Mouse (Mus musculus): Measurements from ENCODE around the gene Epha2. TPM values are rescaled to one million over a fixed set of nuclear protein-coding genes. Genes with fewer than 3 reads are reported as not detected.
A peak's percentile ranks its signal among the peaks of the same experiment; 100 is the strongest.

Gene Epha2
- total RNA-seq, 2 experiments from 2014 or later, result 5.4 to 7.0 TPM

DNA sequence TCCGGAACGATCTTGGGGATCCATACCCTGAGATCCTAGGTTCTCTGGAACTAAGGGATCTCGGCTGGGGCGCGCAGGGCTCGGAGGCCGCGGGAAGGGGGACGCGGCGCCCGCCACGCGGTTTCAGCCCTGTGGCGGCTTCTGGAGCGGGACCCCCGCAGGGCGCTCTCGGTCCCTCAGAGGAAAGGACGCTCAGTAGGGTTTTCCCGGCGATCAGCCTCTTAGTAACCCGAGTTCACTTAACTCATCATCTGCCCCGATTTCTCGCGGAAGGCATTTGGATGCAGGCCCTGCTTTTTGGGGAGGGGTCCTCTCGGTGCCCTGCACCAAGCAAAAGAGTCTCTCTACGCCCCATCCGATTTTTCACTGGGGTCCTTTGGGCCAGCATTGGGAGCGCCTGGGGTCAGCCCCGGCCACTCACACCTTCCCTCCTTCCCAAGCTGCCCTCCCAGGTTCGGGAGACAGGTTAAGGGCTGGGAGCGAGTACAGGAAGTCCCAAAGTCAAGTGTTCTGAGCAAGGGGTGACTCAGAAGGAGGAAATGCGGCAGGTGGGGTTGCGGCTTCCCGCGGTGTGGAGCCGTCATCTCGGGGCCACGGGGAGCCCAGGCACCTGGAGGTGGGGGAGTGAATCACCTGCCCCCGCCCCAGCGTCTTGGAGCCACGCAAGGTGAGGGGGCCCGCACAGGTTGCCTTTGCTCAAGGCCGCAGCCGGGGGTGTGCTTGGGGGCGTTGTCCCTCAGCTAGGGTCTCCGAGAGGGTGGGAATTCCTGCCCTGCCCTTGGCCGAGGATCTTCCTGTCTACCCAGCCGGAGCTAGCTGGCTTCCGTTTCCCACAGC lies 769 bp downstream of the Epha2 start:
- DNase-seq, result no peak

DNA sequence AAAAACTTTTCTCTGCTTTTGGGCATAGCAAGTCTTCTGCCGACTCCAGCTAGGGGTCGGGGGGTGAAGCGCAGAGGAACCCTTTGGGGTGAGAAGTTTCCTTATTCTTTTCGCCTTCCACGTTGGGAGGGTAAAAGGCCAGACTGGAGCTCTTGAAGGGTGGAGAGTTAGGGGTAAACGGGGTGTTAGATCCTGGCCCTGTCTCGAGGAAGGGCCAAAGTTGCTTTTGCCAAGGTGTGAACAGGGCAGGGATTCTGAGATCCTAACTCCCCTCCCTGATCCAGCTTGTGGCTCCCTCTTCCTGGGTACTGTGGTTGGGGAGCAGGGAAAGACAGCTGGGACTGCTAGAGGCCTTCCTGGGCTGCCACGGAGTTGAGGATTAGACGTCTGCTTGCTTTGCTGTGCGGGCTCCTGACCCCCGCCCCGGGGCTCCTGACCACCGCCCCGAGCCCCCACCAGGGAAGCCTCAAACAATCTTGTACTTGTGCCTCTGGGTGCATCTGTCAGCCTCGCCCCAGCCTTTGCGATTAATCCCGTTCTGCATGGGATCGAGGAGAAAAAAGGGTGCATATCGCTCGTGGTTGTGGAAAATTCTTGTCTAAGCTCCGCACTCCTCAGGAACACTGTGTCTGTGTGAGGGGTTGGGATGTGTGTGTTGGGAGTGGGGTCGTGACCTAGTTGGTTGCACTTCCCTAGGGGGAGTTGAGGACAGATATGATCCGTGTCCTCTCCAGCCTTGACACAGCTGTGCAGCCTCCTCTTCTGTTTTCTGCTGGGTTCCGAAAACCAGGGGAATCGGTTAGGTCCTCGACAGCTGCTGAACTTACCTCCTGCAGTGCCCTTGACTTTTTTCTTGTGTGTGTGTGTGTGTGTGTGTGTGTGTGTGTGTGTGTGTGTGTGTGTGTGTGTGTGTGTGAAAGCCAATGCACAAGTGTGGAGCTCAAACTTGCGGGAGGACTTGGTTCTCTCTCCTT lies 1.7 kb downstream of the Epha2 start:
- no peak for DNase-seq
- intact Hi-C loops (cut with DNase I), result loop anchor here (1.0 kb wide), 1 partner anchor 24 kb away; no protein-coding TSS in a partner anchor

More for the DNA sequence above, 769 bp downstream of the Epha2 start:
- intact Hi-C loops (cut with DNase I), result loop anchor here (1.0 kb wide), 1 partner anchor 24 kb away; no protein-coding TSS in a partner anchor

DNA sequence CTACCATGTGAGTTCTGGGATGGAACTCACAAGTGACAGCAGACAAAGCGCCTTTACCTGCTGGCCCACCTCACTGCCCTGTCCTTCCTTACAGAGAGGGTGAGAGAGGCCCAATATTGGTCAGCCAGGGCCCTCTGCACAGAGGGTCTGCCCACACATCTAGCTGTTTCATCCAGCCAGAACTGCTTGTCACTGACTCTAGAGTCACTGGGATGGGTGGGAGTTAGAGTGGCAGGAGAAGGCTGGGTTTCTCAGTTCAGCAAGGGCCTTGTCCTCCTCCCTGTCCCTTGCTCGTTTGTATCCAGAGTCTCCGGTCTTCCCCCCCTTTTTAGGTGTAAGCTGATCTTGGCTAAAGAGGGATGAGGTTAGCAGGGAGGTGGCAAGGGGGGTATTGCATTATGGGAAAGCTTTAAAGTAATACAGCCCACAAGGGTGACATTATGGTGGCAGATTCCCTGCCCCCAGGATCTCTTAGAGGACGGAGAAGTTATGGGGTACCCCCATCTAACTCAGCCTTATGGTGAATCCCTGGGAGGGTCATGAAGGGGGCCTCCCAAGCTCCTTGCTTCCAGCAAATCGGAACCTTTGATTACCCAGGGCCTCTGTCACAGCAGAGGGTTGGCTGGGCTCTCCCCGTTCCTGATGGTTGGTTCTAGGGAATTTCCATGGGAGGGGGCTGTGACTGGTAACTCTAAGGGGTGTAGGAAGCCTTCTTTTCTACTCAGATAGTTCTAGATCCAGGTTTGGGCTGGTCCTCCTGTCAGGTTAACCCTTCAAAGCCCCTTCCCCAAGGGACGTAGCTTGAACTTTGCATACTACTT lies 2.6 kb downstream of the Epha2 start:
- intact Hi-C loops (cut with DNase I), result no loop called here
- DNase-seq, result no peak

DNA sequence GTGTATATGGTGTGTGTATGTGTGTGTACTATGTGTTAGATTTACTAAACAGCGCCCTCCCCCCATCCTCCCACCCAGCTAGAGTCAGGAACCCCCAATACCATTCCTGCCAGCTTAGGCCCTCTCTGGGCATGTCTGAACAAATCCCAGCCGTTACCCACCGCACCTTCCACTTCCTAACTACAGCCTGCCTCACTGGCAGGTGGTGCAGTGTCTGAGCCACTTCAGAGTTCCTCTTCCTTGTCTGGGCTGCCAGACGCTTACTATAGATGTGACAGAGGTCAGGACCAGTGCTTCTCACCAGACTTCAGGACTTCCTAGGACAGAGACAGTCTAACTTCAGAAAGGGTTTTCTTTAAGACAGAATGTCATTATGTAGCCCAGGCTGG lies 3.2 kb downstream of the Epha2 start:
- DNase-seq, result no peak
- intact Hi-C loops (cut with DNase I), result no loop called here

DNA sequence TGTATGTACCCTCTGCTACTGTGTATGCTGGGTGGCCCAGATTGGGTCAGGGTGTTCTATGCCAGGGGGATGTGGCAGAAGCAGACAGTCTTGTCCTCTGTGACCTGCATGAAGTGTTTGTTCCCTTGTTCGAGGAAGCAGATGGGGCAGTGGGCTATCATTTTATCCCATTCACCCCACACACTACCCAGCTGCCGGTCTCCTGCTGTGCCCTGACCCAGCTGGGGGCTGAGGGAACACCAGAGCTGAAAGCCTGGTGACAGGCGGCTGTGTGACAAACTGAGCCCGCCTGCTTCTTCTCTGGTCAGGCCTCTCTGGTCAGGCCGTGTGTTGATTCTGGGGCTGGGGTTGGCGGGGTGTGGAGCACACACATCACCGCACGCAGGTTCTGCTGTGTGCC lies 5.0 kb downstream of the Epha2 start:
- intact Hi-C loops (cut with DNase I), result no loop called here
- no peak for DNase-seq

DNA sequence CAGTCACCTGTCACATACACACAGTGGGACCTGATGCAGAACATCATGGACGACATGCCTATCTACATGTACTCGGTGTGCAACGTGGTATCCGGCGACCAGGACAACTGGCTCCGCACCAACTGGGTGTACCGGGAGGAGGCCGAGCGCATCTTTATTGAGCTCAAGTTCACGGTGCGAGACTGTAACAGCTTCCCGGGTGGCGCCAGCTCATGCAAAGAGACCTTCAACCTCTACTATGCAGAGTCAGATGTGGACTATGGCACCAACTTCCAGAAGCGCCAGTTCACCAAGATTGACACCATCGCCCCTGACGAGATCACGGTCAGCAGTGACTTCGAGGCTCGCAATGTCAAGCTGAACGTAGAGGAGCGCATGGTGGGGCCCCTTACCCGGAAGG lies 7.3 kb downstream of the Epha2 start:
- no peak for DNase-seq
- intact Hi-C loops (cut with DNase I), result no loop called here

DNA sequence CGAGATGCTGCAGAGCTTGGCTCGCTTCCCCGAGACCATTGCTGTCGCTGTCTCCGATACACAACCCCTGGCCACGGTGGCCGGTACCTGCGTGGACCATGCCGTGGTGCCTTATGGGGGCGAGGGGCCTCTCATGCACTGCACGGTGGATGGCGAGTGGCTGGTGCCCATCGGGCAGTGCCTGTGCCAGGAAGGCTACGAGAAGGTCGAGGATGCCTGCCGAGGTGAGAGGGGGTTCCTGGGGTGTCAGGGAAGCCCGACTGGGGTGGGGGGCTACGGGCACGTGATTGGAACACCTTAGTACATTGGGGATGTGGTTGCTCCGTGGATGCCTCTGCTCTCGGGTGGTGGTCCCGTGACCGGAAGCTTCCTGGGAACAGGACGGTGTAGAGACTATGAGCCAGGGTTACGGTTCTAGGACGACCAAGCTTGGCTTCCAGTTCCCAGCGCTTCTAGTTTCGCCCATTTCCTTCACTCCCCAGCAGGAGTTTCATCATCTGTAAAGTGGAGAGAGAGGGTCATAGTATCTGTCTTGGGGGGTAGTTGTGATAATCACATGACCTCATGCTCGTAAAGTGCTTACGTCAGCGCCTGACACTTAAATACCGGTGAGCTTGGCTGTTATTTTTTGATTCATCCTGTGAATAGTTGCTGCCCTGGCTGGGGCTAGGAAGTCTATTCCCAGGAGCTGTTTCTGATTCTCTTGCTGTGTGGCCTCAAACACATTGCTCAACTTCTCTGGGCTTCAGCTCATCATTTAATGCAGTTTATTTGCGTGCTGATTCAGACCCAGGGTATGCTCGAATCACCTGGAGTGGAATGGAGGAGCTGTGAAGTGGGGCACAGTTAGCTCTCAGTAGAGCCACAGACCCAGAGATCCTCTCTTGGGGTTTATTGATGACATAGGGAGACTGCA lies 8.1 kb downstream of the Epha2 start:
- intact Hi-C loops (cut with DNase I), result no loop called here
- DNase-seq, result no peak

DNA sequence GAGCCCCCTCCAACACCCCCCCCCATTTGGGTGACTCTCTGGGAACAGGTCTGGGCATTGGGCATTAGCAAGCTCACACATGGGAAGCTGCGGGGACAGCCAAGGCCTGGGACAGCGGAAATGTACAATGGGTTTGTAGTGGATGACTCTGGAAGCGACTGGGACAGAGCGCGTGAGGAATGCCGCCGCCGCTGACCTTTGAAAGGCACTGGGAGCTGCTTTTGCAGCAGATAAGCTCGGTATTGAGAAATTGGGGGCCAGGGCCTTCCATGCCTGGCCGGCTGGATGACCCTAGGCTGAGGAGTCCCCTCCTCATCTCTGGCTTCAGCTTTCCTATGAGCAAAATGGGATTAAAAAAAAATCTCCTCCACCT lies 8.7 kb downstream of the Epha2 start:
- DNase-seq, result peak in 1 of 2 experiments; percentile 41
- intact Hi-C loops (cut with DNase I), result loop anchor here (2.0 kb wide), 1 partner anchor 35 kb away; no protein-coding TSS in a partner anchor

DNA sequence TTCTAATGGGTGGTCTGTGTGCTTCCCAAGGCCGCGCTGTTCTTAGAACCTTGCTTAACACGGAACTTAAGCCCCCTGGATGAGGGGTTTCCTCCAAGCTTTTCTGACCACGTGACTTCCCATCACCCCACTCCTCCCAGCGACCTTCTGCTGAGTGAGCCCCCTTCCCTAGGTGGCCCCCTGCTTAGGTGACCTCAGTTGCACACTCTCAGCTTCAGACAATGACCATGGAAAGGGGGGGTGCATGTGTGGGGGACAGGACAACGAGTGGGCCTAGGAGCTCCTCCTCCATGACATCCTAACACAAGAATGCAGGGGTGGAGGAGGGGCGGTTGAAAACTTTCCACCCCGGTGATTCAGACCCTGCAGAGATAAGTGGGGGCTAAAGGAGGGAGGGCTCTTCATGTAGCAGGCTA lies 9.2 kb downstream of the Epha2 start:
- DNase-seq, result peak; percentile 65 to 67
- intact Hi-C loops (cut with DNase I), result loop anchor here (2.0 kb wide), 1 partner anchor 35 kb away; no protein-coding TSS in a partner anchor

DNA sequence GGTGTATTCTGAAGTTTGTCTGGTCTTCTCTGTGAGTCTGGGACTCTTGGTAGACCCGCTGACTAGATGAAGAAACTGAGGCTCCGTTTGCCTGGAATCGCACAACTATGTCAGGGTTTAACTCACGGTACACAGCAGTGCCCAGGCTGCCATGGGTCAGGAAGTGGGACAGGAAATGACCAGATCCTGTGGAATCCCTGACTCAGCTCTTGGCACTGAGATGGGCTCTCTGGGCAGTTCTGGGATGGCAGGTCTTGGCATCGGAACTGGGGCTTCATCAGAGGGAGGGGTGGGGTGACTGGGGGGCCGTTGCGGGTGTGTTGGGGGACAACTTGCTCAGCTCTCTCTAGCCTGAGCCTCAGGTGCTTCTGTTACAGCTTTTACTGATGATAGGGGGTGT lies 10.0 kb downstream of the Epha2 start:
- DNase-seq, result peak in 1 of 2 experiments; percentile 34
- intact Hi-C loops (cut with DNase I), result loop anchor here (2.0 kb wide), 1 partner anchor 36 kb away; no protein-coding TSS in a partner anchor

DNA sequence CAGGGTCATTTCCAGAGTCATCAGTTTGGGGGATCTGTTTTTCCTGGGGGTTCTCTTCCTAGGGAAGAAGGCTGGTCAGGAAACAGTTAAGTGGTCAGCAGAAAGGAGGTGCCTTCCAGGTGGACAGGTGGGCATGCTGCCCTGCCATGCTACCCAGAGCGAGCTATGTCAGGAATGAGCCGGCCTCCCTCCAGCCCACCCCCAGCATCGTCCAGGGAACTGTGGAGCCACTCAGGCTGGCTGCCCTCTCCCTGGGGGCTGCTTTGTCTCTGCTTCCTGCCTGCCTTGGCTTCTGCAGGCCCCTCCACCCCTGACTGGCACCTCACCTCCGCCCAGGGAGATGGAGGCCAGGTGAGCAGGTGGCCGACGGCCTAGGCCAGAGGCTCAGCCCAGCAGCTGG lies 10.5 kb downstream of the Epha2 start:
- intact Hi-C loops (cut with DNase I), result loop anchor here (2.0 kb wide), 1 partner anchor 37 kb away; no protein-coding TSS in a partner anchor
- no peak for DNase-seq

DNA sequence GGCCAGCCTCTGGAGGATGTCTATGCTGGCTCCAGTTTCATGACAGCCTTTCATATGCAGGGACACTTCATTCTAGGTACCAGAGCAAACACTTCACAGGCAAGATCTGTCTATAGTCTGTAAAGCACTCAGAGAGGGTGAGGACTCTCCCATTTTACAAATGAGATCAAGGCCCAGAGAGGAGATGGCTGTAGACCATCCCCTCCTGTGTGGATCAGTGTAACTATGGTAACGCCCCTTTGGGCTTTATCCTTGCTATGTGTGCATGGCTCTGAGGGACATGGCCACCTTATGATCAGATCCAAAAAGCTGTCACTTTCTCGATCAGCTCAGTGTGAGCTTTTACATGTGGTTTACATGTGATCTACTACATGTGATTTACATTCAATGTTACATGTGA lies 10.9 kb downstream of the Epha2 start:
- DNase-seq, result no peak
- intact Hi-C loops (cut with DNase I), result loop anchor here (2.0 kb wide), 1 partner anchor 37 kb away; no protein-coding TSS in a partner anchor

DNA sequence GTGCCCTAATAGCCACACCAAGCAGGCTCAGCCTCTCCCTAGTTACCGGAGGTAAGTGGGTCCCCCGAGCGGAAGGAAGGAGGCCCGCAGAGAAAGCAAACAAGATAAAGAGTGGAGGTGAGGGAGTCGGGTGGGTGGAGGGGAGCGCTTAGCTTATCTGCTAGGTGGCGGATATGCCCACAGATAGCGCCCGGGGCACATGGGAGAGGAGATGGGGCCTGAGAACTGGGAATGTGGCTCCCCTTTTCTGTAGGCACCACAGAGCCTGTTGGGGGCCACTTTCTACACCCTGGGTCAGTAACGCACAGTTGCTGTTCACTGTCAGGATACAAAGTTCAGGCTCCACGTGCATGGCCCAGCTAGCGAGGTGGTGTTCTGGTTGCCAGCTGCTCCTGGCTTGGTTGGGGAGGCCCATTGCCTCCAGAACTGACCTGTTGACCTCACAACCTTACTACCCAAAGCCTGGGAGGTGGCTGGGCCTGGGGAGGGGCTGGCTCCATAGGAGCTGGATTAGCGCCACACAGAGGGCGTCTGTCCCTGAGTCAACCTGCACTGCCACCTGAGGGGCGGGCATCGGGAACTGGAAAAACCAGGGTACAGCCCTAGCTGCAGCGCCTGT lies 11.6 kb downstream of the Epha2 start:
- intact Hi-C loops (cut with DNase I), result no loop called here
- DNase-seq, result no peak

DNA sequence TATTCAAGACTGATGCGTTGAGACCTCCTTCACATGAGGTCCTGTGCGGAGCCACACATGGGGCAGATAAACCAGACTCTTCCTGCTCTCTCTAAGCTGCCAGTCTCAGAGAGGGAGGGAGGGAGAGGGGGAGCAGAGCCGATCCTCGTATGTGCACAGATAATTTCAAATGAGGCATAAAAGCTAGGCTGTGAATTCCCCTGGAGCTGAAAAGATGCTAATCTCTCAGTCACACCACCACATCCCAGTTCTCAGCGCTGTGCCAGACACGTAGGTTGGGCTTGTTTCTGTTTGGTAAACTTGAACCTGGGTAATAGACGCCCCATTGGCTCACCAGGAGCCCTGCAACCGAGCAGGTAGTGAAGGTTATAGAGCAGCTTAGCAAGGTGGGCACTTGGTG lies 12.4 kb downstream of the Epha2 start:
- intact Hi-C loops (cut with DNase I), result no loop called here
- DNase-seq, result no peak

DNA sequence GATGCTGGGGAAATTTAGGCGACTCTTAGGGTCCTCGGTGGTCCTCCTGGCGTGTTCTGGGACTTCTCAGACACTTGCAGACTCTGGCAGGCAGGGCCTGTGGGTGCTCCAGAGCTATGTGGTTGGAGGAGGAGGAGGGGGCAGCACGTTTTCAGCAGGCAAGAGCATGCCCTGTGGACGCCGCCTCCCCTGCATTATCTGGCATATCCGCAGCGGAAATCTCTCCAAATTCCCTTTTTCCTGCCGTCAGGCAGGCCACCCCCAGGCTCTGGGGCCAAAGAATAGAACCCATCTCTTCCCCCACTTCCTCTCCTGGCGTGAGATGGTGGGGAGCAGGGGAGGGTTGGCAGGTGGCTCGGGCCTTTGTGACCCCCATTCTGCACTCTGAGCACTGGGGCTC lies 12.9 kb downstream of the Epha2 start:
- intact Hi-C loops (cut with DNase I), result no loop called here
- no peak for DNase-seq

DNA sequence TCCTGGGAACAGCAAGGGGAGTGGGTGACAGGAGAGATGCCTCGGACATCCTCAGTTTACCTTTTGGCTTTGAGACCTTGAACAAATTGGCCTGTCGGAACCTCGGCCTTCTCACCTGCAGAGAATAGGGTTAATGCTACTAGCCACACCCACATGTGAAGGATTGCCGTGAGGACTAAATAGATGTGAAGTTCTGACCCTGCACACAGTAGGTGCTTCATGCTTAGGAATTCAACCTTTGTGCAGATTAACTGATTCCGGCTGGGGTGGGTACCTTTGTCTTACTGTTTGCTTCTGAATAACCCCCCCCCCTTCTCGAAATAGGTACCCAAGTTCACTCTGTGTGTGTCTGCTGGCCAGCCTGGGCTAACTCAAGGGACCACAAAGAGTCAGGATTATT lies 13.7 kb downstream of the Epha2 start:
- intact Hi-C loops (cut with DNase I), result no loop called here
- no peak for DNase-seq

DNA sequence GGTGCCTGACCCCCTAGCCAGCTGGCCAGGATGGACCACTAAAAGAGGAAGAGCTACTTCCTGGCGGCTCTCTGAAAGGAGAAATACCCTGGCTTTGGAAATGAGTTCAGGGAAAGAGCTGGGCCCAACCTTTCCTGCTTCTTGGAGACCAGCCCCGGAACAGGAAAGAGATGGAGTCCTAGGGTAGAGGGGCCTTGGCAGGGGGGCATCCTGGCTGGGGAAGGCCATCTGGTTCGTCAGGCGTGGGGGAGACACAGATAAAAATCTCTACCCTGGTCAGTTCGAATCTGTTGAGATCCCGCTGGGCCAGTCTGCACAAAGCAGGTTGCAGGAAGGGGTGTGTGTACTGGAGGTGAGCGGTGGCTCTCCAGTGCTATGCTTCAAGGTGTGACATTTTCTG lies 15.0 kb downstream of the Epha2 start:
- intact Hi-C loops (cut with DNase I), result loop anchor here (1.0 to 2.0 kb wide), 2 partner anchors 38 to 47 kb away; no protein-coding TSS in a partner anchor
- peak in 1 of 2 experiments; percentile 35 for DNase-seq

DNA sequence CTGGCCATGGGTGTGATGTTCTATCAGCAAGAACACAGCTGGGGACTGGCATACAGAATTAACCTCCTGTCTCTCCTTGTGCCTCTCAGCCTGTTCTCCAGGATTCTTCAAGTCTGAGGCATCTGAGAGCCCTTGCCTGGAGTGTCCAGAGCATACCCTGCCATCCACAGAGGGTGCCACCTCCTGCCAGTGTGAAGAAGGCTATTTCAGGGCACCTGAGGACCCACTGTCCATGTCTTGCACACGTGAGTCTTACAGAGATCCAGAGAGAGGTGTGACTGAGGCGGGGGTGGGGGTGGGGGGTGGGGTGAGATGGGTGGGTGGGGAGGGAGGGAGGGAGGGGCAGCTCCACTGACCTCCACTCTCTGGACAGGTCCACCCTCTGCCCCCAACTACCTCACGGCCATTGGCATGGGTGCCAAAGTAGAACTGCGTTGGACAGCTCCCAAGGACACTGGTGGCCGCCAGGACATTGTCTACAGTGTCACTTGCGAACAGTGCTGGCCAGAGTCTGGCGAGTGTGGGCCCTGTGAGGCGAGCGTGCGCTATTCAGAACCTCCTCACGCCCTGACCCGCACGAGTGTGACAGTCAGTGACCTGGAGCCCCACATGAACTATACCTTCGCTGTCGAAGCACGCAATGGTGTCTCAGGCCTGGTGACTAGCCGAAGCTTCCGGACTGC lies 15.6 kb downstream of the Epha2 start:
- intact Hi-C loops (cut with DNase I), result loop anchor here (1.0 to 2.0 kb wide), 2 partner anchors 38 to 46 kb away; no protein-coding TSS in a partner anchor
- peak; percentile 50 to 64 for DNase-seq
